Mouse (Mus musculus) adrenal gland, adult (tissue): ENCODE measurements around the gene Jmjd1c.

Experiments
- DNase-seq, 2 experiments: peaks; one replicate each; pipeline ENCODE4 v3.0.0; 2022 to 2023; ENCODE audit warnings: low spot score in 1 of 2; ENCODE audit not compliant: inconsistent age in 2 of 2

Gene Jmjd1c

DNA sequence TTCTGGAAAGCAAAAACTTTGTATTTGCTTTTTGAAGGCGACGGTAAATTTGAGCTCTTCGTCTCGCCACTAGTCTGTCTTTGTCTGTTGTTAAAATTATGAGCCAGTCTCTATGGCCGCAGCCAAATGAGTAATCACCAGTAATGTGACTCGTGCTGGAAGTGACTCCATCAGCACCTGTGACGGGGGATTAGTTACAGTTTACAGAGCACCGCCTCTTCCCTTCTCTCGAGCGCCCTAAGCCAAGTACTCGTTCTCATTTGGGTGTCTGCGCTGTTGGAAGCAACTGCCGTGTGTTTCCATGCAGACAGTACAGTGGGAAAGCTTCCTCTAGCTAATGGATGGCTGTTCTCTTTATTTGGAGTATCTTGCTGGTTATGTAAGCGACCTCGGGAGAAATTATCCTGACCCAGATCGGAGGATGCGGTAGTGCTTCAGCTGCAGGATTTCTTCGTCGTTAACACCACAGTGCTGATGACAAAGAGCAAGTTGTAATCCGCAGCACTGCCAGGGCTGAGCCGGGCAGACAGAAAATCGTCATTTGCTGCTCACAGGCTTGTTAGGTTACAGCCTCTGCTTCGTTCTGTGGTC lies 89.7 kb downstream of the Jmjd1c start:
- peak; percentile 85 to 96 for DNase-seq

DNA sequence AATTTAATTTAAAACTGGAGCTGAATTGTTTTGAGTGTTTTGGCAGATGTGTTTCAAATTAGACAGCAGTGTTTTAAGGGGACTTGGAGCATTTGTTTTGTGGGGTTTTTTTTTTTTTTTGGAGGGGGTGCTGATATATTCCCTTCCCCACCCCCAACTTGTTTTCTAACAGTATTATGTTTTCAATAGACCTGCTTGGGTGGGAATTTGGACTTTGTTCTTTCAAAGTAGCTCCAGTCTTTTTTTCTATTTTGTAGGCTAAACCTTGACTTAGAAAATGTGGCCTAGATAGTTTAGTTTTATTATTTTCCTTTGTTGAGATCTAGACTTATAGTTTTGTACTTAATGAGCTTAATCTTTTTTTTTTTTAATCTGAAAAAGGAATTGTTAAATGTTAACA lies 90.6 kb downstream of the Jmjd1c start:
- no peak for DNase-seq

DNA sequence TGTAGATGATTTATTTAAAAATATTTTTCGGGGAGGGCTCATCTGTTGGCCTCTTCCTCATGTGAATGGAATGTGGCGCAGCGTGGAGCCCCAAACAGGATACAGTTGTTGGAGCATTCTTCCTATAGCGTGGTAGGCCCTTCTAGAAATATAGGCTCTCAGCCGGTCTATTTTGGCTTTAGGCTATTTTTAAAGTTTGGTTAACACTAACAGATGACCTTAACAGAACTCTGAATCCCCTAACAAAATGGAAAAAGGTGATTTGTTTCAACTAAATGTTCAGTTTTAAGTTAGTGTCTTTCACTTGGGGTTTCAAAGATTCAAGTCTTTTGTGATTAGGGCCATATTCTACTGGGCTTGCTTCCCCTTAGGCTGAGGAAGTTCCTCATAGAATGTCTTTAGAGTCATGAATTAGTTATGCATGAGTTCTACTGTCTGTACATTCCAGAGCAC lies 91.1 kb downstream of the Jmjd1c start:
- peak; percentile 31 to 80 for DNase-seq

DNA sequence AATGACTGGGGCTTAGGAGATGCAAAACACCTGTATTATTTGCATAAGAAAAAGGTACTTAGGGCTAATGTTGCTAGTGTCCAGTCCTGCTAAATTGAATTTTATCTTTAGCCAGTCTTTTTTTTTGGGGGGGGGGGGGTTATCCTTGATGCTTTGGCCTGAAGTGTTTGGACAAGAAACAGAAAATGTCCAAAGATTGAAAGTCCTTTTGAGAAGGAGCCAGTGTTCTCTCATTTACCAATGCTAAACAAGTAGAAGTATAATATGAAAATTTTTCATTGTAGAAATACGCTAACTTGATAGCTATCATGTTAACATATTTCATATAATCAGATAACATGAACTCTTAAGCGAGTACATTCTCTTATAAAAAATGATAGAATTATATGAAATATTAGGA lies 92.0 kb downstream of the Jmjd1c start:
- DNase-seq, result no peak

DNA sequence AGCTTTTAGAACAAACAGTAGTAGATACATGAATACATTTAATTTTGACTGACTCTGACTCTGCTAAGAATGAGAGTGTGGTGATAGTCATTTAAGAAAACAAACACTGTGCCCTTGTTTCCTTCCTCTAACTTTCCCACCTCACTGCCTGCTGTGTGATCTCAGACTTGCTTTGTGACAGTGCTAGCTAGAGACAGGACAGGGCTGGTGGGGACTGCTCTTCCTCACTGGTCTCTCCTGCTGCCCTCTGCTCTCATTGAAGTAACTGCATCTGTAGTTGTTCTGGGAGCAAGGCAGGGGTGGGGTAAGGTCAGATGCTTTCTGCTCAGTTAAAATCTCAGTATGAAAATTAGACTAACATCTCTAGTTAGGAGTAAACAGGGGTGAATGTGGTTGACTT lies 93.1 kb downstream of the Jmjd1c start:
- peak in 1 of 2 experiments; percentile 56 for DNase-seq

DNA sequence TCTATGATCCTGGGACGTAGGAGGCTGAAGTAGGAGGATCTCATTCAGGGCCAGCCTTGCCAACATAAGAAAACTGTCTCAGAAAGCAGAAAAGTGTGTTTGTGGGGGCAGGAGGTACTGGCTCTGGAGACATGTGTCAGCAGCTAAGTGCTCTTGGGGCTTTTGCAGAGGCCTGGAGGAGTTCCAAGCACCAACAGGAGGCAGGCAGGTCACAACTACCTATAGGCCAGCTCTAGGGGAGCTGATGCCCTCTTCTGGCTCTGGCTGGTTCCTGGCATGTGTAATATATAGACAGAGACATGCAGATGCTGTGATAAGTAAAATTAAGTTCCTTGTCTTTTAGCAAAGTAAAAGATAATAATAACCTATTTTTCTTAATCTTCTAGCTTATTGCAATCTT lies 94.3 kb downstream of the Jmjd1c start:
- DNase-seq, result peak in 1 of 2 experiments; percentile 48

DNA sequence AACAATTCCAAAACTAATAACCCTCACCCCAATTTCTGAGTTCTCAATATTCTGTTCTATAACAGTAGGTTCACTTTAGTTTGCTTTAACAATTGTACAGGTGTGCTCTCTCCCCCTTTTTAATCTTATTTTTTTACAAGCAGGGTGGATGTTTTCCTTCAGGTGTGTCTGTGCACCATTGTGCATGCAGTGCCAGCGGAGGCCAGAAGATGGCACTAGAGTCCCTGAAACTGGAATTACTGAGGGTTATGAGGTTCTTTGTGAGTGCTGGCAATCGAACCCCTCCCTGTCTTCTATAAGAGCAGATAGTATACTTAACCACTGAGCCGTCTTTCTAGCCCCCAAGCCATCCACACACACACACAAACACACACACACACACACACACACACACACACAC lies 96.4 kb downstream of the Jmjd1c start:
- DNase-seq, result peak in 1 of 2 experiments; percentile 53

DNA sequence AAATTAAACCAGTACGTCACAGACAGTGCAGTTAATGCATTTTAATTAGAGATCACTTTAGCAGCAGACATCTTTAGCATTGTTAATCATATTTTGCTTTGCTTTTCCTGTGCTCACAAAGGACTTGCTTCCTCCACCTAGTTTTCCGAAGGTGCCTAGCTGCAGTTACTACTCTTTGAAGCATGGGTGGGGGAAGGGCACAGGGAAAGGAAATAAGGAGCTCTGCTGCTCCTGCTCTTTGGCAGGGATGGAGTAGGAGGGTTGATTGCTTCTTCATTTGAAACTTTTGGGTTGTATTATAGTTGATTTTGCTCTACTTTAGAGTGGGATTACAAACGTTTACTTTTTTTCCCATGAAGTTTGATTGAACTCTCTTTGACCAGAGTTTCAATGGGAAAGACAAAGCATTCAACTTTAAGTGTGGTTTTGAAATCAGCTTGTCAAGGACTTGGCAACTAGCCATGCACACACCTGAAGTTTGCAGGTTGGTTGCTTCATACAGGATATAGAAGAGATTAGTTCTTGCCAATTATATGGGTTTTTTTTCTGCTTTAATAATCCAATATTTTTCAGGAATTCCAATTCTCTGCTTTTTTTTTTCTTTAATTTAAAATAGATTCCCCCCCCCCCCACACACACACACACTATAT lies 97.2 kb downstream of the Jmjd1c start:
- DNase-seq, result no peak

DNA sequence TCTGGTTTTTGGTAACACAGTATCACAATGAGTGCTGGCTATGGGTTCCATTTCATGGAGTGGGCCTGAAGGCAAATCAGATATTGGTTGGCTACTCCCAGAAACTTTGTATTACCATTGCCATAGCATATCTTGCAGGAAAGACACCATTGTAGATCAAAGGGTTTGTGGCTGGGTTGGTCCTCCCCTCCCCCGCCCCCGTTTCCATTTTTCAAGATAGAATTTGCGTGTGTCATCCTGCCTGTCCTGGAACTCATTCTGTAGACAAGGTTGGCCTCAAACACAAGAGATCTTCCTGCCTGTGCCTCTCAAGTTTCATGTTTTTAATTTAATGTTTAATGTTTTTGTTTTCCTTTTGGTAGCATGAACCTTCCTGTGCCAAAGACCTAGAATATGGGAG lies 98.1 kb downstream of the Jmjd1c start:
- no peak for DNase-seq

DNA sequence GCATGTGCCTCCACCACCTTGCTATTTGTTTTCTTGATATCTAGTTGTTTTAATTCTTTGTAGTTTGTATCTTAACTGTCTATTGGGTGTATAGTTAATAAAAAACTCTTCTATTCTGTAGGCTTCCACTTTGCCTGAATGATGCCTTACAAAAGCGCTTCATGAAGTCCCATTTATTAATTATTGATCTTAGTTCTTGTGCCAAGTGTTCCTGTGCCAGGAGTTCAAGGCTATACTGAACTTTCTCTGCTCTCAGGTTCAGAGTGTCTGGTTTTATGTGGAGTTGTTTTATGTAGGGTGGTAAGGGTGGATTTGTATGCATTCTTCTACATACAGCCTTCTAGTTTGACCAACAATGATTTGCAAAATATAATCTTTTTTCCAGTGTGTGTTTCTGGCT lies 99.7 kb downstream of the Jmjd1c start:
- DNase-seq, result no peak

DNA sequence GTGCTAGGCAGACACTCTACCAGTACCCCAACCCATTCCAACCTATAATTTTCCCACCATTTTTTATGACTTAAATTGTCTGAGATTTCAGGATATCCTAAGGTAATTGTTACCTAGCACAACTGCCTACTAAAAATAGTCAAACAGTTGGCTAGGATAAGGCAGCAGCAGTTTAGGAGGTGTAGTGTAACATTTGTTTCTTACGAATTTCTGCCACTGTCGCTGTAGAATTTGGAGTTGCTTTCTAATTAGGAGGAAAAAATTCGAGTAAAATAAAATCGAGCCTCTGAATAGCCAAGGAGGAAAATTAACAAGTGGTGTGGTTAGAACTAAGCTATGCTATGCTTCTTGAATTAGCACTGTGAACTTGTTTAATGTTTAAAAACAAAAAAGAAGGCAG lies 101.3 kb downstream of the Jmjd1c start:
- DNase-seq, result no peak

DNA sequence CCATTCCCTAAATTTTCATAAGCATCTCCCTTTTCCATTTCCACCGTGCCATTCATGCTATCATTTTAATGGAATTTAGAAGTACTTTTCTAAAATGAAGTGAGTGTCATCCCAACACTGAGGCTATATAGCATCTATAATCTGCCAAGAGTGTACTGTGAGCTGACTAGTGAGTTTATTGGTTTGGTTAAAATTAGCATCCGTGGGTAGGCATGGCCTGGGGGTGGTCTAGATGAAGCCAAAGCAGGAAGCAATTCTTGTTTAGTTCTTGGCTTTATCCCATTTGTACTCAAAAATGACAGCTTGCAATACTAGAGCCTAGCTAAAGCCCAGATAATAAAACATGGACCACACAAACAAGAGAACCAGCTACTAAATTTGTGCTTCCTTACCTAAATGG lies 101.9 kb downstream of the Jmjd1c start:
- DNase-seq, result no peak

DNA sequence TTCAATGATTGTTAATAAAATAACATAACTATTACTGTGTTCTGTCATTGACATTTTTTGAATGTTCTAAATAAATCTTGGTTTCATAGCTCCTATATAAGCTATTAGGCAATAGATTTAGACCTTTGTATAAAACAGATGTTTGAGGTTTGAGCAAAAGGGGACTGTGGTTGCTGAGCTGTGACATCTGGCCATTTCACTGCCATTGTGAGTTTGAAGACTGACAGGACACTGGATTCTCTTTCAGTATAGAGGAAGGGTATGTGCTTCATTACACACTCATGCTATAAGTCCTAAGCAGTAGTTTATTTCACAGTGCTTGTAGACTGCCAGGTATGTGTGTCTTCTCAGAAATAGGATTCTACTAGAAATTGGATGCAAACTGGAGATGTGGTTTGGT lies 105.8 kb downstream of the Jmjd1c start:
- DNase-seq, result no peak

DNA sequence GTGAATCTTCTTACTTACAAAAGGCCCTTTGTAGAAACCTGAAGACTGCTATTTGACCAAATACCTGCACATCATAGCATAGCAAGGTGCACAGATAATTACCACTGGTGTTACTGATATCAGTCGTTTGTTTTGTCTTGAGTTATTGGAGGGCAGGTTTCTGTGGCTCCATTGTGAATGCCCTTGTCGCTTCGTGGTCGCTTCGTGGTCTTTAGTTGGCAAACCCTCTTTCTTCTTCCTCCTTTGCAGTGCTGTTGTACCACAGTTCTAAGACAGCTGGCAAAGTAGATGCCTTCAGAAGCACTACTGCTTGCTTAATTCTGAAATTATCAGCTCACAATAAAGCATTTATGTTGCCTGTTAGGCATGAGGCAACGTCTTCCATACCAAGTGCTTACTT lies 106.5 kb downstream of the Jmjd1c start:
- DNase-seq, result no peak

DNA sequence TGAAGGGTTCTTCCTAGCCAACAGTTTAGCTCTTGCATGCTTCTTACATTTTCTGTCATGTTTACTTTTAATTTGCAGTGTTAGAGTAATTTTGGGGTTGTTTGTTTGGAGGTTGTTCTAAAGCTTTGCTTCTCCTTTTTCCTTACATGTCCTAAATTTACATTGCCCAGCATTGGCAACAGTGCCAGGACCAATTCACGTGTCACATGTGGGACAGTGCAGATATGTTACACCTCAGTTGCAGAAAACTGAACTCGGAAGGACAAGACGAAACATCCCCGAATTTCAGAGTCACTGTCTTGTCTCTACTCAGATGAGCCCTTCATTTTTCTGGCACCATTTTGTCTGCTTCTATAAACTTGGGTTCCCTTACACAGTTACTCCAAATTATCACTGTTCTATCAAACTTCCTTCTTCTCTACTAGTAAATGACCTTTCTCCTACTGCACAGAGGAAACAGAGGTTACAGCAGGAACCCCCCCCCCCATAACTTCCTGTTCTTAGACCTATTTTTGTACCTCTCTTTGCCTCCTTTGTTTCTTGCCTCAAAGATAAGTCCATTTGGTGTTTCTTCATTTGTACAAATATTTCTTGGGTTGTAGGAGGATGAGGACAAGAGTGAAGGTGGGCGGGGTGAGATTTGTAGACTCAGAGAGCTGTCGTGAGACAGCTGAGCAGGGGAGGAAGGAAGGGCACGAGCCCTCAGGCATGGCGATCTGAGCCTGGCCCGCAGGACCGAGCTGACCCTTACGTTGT lies 108.9 kb downstream of the Jmjd1c start:
- peak; percentile 42 to 63 for DNase-seq

DNA sequence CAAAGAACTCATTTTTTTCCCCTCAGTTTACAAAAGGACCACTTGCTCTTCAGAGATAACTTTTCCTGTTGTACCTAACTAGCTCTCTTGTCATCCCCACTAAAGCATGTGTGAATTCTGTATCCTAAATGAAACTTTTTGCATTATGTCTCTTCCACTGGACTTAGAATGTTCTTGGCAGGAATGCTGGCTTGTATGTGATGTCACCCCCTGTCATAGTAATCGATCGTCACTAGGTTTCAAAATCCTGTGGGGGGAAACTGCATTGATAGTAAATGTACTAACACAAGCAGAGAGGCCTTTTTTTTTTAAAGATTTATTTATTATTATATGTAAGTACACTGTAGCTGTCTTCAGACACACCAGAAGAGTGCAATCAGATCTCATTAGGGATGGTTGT lies 112.0 kb downstream of the Jmjd1c start:
- peak in 1 of 2 experiments; percentile 56 for DNase-seq

DNA sequence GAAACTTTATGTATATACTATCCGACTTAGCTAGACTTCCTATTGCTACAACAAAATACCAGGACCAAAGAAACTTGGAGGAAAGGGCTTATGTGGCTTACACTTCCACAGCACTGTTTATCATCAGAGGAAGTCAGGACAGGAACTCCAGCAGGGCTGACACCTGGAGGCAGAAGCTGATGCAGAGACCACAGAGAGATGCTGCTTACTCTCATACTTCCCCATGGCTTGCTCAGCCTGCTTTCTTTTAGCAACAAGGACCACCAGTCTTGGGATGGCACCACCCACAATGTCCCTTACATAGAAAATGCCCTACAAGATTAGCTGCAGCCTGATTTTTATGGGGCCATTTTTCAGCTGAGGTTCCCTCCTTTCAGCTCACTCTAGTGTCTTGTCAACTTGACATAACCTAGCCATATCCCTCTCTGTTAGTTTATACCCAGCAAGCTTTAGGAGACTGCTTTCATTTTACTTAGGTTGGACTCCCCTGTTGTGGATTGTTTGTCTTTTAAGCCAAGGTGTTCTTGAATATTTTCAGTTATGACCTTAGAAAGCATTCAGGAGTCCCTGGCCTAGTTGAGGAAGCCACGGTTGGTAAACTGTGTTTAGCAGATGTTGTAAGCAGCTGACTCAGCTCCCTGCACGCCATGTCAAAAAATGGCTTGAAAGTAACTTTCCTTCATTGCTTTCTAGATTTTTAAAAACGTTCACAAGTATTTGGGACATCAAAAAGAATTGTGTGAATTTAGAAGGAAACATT lies 114.2 kb downstream of the Jmjd1c start:
- DNase-seq, result peak in 1 of 2 experiments; percentile 69

DNA sequence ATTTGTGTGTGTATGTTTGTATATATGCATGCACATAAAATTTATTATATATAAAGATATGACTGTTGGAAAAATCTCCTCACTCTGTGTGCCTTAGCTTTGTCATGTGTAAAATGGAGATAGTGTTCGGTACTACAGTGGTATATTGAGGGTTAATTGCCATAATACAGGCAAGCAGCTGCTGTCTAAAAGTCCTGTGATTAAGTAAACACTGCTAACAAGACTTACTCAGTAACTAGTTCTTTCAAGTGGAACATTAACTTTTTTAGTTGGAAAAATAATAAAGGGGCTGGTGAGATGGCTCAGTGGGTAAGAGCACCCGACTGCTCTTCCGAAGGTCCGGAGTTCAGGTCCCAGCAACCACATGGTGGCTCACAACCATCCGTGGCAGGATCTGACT lies 116.1 kb downstream of the Jmjd1c start:
- no peak for DNase-seq

DNA sequence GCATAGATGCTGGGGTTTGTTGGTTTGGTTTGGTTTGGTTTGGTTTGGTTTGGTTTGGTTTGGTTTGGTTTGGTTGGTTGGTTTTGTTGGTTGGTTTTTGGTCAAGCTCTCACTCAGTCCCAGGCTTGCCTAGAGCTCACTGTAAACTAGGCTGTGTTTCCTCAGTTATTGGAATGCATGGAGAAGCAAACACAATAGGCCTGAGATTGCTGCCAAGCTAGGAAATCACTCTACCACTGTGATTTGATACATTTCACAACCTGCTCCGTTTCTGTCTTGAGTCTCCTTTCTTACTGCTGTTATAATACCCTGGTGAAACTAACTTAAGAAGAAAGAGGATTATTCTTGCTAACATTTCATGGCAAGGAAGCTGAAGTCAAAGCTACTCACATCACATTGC lies 117.8 kb downstream of the Jmjd1c start:
- DNase-seq, result no peak

DNA sequence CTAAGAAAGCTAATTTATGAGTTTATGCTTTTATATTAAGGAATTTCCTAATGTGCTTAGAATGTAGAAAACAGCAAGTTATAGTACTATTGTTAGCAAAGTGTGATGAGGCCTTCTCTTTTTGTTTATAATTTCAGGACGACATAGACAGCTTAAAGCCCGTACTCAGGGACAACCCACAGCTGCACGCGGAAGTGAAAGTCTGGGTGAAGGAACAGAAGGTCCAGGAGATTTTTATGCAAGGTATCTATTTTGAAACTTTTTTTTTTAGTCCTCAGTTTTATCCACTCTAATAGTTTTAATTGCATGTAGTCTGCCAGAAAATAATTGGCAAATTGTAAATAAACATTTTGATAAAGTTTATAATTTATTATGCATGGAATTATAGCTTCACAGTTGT lies 119.2 kb downstream of the Jmjd1c start:
- DNase-seq, result no peak

DNA sequence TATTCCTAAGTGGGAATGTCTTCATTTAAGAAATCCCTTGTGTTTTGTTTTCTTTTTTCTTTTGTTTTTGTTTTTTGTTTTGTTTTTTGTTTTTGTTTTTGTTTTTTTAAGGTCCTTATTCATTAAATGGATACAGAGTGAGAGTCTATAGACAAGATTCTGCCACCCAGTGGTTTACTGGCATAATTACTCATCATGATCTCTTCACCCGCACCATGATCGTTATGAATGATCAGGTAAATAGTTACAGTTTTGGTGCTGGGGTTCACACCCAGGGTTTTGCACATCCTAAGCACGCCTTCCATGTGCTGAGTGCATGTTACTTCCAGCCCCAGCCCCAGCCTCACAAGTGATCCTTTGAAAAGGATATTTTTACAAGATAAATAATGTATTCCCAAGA lies 120.9 kb downstream of the Jmjd1c start:
- peak in 1 of 2 experiments; percentile 53 for DNase-seq
